Mouse (Mus musculus) G1E (cell line): ENCODE results near the gene Cggbp1.

ENCODE experiments used
- CTCF ChIP-seq: IDR thresholded peaks from 2 replicates; pipeline ENCODE4 v1.5.1; 2012; ENCODE audit warnings: low read depth, low read length, inconsistent platforms, mixed read lengths
- GATA1 ChIP-seq: IDR thresholded peaks from 2 replicates; pipeline ENCODE4 v1.6.1; 2012; ENCODE audit warnings: borderline replicate concordance, low read length, inconsistent platforms, mixed read lengths
- GATA2 ChIP-seq: IDR thresholded peaks from 2 replicates; pipeline ENCODE4 v1.6.1; 2012; ENCODE audit warnings: low read depth, low read length, inconsistent platforms, borderline replicate concordance
- POLR2AphosphoS5 ChIP-seq: IDR thresholded peaks from 2 replicates; pipeline ENCODE4 v1.6.1; 2012; ENCODE audit warnings: low read depth, low read length, inconsistent platforms; ENCODE audit not compliant: insufficient replicate concordance
- TAL1 ChIP-seq: conservative IDR thresholded peaks from 2 replicates; pipeline ENCODE4 v1.6.1; 2012; ENCODE audit warnings: low read depth, low read length, inconsistent platforms, mixed read lengths

DNA sequence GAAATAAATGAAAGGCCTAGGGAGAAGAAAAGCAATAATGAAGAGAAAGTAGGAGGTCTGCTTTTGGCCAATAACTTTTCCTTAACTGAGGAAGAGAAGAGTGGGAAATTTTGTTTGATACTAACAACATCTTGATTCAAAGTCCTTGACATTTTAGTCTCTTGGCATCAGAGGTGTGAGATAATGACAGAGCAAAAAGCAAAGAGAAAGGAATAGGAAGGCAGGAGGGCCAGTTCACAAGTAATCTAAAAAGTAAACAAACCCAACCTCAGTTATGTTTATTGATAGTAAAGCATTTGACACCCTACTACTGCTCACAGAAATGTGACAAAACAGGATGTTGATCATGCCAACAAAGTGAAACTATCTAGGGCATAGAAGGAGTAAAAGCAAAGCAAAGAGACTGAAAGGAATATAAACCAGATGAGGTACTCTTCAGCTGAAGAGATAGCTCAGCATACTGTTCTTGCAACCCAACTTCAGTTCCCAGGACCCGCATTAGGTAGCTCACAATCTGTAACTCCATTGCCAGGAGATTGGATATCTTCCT, 15.7 kb upstream of the Cggbp1 start:
- TF ChIP-seq CTCF (no peak), POLR2AphosphoS5 (no peak), TAL1 (no peak), GATA1 (no peak), GATA2 (no peak)
